Mouse (Mus musculus) kidney, adult 8-10 months (tissue): ENCODE measurements around the gene Tra2a.

Source experiments
- DNase-seq, 2 experiments: peaks; one replicate each; pipeline ENCODE4 v3.0.0; 2022

Gene Tra2a

GRCm38 (mm10) chr6:49209881-49210854, 53.7 kb downstream of the Tra2a start:
- peak; percentile 35 to 56 for DNase-seq

- DNase-seq, result no peak
Measured at GRCm38 (mm10) chr6:49208935-49209334, 54.9 kb downstream of the Tra2a start.

GRCm38 (mm10) chr6:49208297-49208930, 55.4 kb downstream of the Tra2a start:
- DNase-seq, result peak in 1 of 2 experiments; percentile 29

- DNase-seq, result no peak
Measured at GRCm38 (mm10) chr6:49206416-49206815, 57.4 kb downstream of the Tra2a start.

GRCm38 (mm10) chr6:49195188-49195587, 68.6 kb downstream of the Tra2a start:
- DNase-seq, result no peak

- no peak for DNase-seq
Measured at GRCm38 (mm10) chr6:49194536-49194935, 69.3 kb downstream of the Tra2a start.
